Mouse (Mus musculus): ENCODE data around the gene A930033H14Rik.

DNA sequence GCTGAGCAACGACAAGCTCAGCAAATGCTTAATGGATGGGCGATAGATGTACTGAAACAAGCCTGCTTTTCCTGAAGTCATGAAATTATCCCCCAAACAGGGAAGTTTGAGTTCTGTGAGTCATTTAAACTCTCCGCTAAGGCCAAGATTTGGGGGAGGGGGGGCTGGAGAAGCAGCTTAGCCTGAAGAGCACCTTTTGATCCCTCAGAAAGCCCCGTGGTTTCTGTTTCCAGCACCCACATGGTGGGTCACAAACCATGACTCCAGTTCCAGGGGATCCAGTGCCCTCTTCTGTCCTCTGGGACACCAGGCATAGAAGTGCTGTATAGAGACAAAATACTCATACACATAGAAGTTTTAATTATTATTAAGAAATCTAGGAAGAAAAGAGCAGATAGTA, 27.5 kb downstream of the A930033H14Rik start:
- TF ChIP-seq CTCF (IDR thresholded peaks at IDR 0.05; ENCODE audit: low read depth) (peak; percentile 38), EP300 (optimal IDR thresholded peaks at IDR 0.05) (no peak)

All from stomach, postnatal 0 days (tissue).